Mouse (Mus musculus) layer of hippocampus, postnatal 25 days (tissue): ENCODE results near the gene Smim7. TPM values are rescaled to one million over a fixed set of nuclear protein-coding genes. Genes with fewer than 3 reads are reported as not detected.

Experiments
- DNase-seq, 2 experiments: peaks; one replicate each; pipeline ENCODE4 v3.0.0; 2022; ENCODE audit warnings: mixed read lengths in 2 of 2, low spot score in 1 of 2; ENCODE audit errors: extremely low spot score in 1 of 2
- total RNA-seq, 2 experiments: library from RNA; stranded (reverse); gene quantifications; 2 replicates each; pipeline ENCODE4 v1.2.3; 2021

Smim7 gene
- 100 to 1,000 TPM; 104 TPM for total RNA-seq

DNA sequence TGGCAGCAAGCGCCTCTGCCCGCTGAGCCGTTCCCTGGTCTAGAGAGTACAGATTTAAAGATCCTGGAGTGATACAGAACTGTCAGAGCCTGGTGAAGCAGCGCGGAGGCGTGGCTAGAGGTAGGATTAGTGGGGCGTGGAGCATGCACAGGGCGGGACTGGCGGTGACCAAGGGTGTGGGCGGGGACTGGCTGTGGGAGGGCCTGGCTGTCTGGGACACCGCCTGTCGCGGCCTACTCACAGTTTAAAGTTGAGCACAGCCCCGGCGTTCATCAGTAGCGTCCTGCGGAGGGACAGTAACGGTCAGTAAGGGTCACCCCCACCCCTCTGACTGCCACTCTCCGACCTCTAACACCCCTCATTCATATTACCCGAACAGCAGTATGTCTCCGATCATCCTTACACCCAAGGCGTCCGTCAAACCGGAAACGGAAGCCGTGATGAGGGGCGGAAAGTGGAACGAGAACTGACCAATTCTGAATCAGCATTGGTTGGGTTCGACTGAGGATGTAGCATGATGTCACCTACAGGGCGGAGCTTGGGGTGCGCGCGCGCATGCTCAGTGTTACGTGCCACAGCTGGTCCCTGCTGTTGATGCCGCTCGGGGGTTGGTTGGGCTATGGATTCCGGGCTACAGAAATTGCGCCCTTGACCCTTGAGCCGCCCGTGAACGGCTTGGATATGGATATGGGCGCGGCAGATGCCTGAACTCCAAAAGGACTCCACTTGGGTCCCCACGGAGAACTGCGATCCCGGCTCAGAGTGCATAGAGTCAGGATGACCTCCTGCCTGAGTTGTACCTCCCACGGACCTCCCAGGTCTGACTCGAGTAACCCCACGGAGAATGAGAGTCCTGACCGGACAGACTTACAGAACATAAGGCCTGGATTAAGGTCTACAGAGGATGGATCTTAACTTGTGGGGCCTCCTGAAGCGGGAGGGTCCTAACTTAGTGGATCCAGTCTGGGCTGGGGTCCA is at the start of gene Smim7:
Gene Smim7 (minus strand): TSS at position 456 of the 978 bp plus-strand sequence.
- peak; percentile 93 to 95 for DNase-seq

DNA sequence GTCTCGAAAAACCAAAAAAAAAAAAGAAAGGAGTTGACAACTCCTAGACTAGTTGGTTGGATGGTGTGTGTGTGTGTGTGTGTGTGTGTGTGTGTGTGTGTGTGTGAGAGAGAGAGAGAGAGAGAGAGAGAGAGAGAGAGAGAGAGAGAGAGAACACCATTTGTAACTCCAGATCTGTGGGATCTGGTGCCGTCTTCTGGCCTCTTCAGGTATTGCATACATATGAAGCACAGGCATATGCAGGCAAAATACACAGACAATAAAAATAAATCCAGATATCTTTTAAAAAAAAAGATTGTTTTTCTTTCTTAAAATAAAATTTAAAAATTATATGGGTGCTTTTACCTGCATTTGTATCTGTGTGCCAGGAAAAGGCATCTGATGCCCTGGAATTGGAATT is 19.3 kb upstream of the Smim7 start:
- peak in 1 of 2 experiments; percentile 57 for DNase-seq

DNA sequence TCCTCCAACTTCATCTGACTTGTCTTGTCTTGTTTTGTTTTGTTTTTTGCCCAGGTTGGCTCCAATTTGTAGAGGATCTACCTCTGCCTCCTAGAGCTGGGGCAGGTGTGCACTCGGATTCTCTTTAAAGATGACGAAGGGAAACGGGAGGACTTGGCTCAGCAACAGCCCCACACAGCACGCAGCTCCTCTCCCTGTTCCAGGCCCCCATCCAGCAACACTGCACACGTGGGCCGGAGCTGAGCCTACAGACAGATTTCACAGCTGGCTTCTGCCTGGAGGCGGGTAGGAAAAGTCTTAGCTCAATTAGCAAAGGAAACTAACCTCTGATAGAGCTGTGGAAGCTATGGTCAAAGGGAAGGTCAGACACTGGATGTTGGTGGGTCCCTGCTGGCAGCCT is 18.4 kb upstream of the Smim7 start:
- peak in 1 of 2 experiments; percentile 47 for DNase-seq

DNA sequence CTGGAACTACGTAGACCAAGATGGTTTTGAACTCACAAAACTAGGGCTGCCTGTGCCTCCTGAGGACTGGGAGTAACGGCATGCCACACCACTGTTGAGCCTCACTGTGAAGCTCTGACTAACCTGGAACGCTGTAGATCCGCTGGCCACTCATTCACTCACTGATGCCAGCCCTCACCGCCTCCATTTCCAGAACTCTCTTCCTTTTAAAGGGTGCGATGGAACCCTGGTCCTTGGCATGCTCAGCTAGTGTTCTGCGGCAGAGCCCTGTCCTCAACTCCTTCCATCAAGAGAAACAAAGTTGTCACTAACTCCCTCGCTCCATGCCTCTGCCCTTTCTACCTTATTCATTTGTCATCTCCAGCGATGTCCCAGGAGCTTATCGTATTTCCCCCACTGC is 18.0 kb upstream of the Smim7 start:
- no peak for DNase-seq

DNA sequence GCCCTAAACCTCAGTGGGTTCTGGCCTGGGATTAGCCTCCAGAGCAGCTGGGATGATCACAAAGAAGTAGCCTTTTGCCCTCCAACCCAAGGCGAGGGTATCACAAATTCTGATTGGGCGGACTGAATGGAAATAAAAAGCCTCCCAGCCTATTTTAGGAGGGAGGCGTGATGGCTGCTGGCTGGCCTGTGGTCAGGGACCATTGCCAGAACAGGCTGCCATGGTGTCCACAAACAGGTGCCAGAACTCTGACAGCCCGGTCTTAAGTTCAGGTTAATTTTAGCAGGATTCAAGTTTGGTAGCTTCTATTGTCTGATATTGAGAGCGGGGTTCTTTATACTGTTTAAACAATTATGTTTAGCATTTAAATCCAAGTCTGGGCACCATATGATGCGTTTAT is 16.9 kb upstream of the Smim7 start:
- no peak for DNase-seq

DNA sequence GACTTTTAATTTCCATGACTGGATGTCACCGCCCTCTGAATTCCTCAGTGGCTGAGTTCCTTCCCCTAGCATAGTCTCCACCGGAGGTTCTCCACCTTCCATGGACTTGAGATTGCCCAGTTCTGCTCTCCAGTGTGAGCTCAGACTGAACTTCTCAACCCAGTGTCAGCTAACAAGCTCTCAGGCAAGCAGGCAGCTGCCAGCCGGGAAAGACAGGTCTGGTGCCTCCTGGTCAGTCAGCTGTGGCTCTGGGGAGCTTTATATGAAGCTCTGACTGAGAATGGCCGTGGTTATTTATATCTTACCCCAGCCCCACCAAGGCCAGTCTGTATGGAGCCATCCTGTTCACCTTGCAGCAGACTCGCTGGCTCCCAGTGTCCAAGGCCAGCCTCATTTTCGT is 13.5 kb upstream of the Smim7 start:
- no peak for DNase-seq

DNA sequence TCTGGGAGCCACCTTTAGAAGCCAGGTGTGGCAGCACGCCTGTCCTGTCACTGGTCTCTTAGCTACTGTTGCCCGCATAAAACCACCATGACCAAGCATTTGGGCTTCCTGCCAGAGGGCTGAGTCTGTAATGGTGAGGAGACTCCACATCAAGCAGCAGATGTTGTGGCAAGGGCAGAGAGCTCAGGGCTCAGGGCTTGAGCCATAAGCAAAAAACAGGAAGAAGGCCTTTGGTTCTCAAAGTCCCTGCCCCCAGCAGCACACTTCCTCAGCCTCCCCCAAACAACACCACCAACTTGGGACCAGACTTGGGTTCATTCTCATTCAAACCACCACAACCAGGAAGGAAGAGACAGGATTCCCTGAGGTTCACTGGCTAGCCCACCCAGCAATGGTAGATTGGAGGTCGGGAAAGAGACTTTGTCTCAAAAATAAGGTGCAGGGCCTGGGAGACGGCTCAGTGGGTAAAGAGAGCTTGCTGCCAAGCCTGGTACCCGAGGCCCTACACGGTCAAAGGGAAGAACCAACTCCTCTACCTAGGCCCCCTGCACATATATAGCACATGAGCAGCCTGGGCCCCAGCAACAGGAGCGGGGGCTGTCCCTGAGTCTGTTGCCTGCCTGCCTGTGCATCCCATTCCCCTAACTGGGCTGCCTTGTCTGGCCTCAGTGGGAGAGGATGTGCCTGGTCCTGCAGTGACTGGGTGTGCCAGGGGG is 12.3 kb upstream of the Smim7 start:
- no peak for DNase-seq

DNA sequence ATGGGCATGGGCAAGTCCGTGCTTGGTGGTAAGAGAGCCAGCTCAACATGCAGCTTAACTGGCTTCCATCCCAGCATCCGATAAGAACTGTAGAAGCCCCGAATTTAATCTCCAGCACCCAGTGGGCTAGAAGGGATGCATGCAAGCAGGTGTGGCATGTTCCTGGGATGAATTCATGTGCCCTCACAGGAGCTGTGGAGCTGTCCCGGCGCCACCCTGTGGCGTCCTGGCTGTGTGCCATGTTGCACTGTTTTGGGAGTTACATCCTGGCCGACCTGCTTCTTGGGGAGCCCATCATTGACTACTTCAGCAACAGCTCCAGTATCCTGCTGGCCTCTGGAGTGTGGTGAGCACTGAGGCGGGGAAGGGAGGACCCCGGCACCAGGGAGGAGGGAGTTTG is 8.5 kb upstream of the Smim7 start:
- no peak for DNase-seq

DNA sequence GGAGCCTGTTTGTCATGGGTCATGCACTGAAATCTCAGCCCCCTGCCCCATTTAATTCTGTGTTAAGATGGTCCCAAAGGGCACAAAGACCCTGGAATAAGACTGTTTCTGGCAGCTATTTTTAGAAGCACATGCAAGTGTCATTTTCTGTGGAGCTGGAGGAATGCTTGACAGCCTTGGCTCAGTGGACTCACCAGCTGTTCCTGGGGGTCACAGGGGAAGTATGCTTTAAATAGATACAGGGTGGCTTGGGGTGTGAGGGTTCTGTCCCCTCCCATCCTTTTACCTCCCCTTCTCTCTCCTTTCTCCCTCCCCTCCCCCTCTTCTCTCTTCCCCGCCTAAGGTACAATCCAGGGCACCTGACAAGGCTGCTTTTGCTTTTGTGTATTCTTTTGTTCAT is 7.1 kb upstream of the Smim7 start:
- DNase-seq, result no peak

DNA sequence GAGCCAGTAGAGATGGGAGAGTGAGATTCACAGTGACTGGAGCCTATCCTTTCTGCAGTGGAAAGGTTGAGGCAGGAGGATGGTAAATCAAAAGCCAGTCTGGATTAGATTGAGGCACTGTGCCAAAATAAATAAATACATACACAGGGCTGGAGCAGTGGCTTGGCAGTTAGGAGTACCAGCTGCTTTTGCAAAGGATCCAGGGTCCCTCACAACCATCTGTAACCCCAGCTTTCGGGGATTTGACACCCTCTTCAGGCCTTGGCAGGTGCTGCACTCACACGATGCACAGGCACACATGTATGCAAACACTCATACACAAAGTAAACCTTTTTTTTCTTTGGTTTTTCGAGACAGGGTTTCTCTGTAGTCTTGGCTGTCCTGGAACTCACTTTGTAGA is 6.4 kb upstream of the Smim7 start:
- DNase-seq, result no peak

DNA sequence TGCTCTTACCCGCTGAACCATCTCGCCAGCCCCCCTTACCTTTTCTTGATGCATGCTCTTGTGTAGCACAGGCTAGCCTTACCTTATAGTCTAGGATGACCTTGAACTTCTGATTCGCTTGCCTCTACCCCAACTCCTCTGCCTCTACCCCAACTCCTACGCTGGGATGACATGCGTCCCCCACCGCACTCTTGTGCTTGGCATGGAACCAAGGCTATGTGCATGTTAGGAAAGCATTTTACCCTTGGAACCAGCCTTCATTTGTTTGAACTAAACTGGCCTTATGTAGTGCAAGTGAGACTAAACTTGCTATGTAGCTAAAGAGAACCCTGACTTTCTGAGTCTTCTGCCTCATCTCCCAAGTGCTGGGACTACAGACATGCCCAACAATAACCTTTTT is 5.0 kb upstream of the Smim7 start:
- no peak for DNase-seq

DNA sequence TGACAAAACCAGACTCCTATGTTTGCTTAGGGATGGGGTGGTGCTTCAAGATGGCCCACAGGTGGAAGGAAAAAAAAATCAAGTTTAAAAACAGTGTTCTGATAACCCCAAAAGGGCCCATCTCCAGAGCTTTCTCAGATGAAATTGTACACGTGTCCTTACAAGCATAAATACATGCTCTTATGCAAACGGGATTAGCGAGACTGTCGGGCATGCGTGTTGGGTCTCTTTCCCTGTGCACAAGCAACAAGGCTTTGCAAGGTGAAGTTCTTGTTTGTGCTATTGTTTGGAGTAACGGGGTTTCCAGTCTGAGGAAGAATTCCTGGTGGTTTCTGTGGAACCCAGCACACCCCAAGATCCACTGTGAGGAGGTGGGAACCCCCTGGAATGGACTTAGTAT is 2.6 kb upstream of the Smim7 start:
- no peak for DNase-seq

DNA sequence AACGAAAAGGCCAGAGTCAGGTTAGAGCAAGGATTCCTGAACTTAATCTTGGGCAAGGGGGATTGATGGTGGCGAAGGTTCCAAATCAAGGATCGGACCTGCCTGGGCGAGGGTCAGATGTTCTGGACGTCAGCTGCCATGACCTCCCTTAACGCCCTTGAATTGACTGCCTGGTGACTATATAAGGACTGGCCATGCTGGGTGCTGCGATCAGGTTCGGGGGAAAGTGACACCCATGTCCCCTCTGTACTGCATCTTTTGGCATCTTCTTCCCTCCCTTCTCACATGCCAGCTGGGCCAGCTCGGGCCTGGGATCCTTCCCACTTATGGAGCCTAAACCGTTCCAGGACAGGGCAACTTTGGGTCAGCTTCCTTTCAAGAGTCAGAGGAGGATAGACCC is 1.6 kb upstream of the Smim7 start:
- no peak for DNase-seq

DNA sequence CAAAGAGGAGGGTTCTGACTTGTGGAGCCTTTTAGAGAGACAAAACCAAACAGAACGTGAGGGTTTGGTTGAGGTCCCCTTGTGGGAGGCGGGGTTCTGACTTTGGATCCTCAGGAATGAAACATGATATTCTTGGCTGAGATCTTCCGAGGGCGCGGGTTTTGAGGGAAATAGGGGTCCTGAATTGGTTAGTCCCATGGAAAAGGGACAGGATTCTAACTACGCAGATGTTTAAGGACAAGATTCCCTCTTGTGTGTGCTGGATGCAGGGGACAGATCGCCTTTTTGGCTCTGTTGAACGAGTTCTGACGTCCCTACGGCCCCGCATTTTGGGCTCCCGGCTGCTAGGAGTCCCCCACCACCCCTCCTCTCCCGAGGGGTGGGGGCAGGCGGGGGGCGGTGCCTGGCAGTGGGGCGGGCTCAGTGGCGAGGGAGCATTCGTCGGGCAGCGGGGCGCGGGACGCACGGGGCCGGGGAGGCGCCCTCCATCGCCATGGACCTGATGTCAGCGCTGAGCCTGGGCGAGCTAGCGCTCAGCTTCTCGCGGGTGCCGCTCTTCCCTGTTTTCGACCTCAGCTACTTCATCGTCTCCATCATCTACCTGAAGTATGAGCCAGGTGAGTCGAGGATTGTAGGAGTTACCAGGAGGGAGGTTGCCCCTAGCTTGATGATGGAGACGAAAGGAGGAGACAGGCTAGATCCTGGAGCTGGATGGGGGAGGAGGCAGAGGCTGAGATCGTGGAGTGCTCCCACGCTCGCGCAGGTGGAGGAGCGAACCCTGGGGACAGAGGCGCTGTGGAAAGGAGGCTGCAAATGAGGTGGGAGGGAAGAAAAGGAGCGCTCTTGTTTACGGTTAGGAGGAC is 954 bp upstream of the Smim7 start, which contains the start of gene Tmem38a:
Gene Tmem38a (plus strand): TSS at position 445 of the 863 bp plus-strand sequence.
- peak; percentile 70 to 77 for DNase-seq

DNA sequence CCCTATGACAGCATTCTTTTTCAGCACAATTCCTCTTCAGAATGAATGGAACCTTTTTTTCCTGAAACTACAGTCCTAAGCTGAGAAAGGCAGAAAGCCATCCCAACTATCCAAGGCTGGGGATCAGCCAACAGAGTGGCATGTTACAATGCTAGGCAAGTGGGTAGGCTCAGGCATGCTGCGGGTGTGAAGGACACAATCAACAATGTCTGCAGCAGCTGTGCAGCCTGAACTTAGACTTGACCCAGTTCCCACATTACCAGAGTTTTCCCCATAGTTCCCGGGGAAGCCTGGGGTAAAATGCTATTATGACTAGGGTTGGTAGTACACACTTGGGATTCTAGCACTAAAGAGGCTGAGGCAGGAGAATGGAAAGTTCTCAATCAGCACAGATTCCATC is 4.9 kb downstream of the Smim7 start:
- no peak for DNase-seq

DNA sequence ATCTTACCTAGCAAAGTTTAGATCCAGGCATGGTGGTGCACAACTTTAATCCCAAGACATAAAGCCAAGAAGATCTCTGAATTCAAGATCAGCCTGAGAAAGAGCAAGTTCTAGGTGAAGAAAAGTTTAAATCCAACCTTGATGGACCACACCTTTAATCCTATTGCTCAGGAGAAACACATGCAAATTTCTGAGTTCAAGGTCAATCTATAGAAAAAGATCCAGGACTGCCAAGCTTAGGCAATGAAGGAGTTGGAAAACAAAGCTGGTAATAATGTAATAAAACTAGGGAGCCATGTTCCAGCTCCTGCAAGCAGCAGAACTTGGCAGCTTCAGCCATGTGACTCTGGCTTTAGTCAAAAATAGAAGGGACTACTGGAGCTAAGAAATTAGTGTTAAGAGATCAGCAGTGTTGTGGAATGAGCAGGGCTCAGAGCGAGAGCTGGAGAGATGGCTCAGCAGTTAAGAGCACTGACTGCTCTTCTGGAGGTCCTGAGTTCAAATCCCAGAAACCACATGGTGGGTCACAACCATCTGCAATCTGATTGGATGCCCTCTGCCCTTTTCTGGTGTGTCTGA is 9.7 kb downstream of the Smim7 start:
- DNase-seq, result no peak

DNA sequence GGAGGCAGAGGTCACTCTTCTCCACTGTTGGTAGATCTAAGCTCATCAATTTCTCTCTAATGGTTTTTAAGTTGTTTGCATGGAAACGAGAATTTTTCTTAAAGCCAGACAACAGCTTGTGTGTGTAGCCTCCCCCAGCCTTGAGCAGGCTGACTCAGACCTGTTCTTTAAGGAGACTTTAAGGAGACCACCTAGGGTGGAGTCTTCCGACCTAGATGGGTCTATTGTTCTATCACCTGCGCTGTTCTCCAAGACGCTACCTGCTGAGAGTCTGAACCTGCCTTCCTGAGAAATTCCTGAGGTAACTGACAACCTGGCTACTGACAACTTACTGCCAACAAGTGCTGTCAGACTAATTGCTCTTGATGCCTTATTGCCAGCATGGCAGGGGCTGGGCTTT is 15.1 kb downstream of the Smim7 start:
- DNase-seq, result no peak

DNA sequence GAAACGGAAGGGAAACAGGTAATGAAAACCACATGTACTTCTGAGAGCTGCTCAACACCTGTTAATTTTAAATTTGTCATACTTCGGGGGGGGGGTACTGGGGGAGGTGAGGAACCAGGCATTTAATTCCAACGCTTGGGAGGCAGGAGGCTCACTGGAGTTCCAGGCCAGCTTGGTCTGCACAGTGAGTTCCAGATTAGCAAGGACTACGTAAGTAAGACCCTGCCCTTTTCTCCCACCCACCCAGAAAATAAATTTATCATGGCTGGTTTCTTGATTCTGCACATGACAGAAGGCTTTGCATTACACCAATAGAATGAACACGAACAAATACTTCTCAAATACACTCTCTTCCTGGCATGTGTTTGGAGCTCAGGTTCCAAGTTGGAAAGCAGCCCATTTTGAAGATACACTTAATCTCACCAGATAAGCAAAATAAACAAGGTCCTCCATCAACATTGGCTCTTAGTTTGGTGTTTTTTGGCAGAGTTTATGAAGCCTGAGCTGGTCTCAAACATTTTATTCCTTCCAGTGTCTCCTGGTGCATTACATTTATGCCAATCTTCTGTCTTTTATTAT is 21.5 kb downstream of the Smim7 start:
- no peak for DNase-seq

DNA sequence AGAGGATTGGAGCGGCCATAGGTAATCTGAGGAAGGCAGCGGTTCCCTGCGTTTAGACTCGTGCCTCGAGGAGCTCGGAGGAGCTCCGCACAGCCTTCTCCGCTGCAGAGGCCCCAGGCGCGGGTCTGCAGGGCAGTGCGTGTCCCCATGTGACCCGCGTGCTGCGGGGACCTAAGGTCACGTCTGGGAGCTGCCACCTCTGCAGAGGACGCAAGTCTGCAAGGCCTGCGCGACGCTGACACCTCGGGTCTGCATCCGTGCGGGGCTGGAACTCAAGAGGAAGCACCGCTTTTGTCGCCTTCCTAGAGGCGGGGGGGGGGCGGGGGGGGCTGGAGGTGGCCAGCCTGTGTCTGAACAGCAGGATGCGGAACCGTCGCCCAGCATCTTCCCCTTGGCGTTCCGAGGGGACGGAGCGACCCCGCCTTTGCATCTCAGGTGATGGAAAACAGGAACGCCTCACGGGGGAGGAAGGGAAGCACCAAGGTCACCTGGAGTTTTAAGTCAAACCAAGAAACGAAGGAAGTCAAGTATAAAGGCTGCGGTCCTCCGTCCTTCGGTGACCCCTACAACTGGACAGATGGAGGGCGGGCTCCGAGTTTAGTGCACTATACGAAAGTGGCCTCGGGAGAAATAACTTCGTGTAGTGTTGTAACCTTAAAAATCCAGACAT is 22.1 kb downstream of the Smim7 start:
- DNase-seq, result no peak
